Mouse (Mus musculus): ENCODE data around the gene Hmcn1. TPM values are rescaled to one million over a fixed set of nuclear protein-coding genes. Genes with fewer than 3 reads are reported as not detected.
A peak's percentile ranks its signal among the peaks of the same experiment; 100 is the strongest.

The Hmcn1 gene
- polyA plus RNA-seq (2016; fragmentation: Nextera tagmentation; extraction: Ambion mirVana): 20.9 and 23.7 TPM in 2 replicates

GRCm38 (mm10) chr1:150993162-150994064 lies at the start of gene Hmcn1:
TSS of gene Hmcn1 (minus strand) at chr1:150993435.
- ATAC-seq (ENCODE audit: insufficient number of reproducible peaks, low FRiP score): peak; percentile 91
- Histone ChIP-seq H3K27me3 (replicated peaks) (no peaks in the 10 kb centered on the region), H3K36me3 (no peaks in the 10 kb centered on the region), H3K4me3 (peak within 1 kb of the TSS; percentile 75), H3K4me2 (peak within 1 kb of the TSS; percentile 65), H3K27ac (ENCODE audit: poor library complexity, severe bottlenecking) (peak within 1 kb of the TSS; percentile 93), H3K4me1 (replicated peaks) (peaks cover 11% of the 10 kb centered on the region), H3K9me3 (replicated peaks) (peaks cover 4% of the 10 kb centered on the region; the same call in 1 of the 2 replicates), H3K9ac (peak within 1 kb of the TSS; percentile 87)
- under 1% methylated on average over 38 of the region's 38 CpGs for WGBS

- H3K36me3 ChIP-seq: no peaks in the 10 kb centered on the region
- no peaks in the 10 kb centered on the region for H3K27me3 ChIP-seq (replicated peaks)
- no peaks in the 10 kb centered on the region for H3K9me3 ChIP-seq (replicated peaks)
- 38% methylated on average over 18 of the region's 18 CpGs for WGBS
- peak; percentile 83 for ATAC-seq (ENCODE audit: insufficient number of reproducible peaks, low FRiP score)
- peak overlapping the region; percentile 14; the same call in 1 of the 2 replicates for H3K4me3 ChIP-seq
- H3K4me1 ChIP-seq (replicated peaks): peaks cover 3% of the 10 kb centered on the region; the same call in 1 of the 2 replicates
- peak overlapping the region; percentile 79 for H3K27ac ChIP-seq (ENCODE audit: poor library complexity, severe bottlenecking)
- peak overlapping the region; percentile 57 for H3K4me2 ChIP-seq
- H3K9ac ChIP-seq: no peak overlapping the region
Observed at GRCm38 (mm10) chr1:151040945-151041649, 47.9 kb upstream of the Hmcn1 start.

- Histone ChIP-seq H3K36me3 (no peaks in the 10 kb centered on the region), H3K9ac (no peak overlapping the region), H3K4me2 (no peak overlapping the region), H3K27me3 (replicated peaks) (no peaks in the 10 kb centered on the region), H3K27ac (ENCODE audit: poor library complexity, severe bottlenecking) (peak overlapping the region; percentile 79), H3K9me3 (replicated peaks) (no peaks in the 10 kb centered on the region), H3K4me3 (no peak overlapping the region), H3K4me1 (replicated peaks) (peaks cover 3% of the 10 kb centered on the region; the same call in 1 of the 2 replicates)
- ATAC-seq (ENCODE audit: insufficient number of reproducible peaks, low FRiP score): no peak
- WGBS: 64% methylated on average over 7 of the region's 7 CpGs
Observed at GRCm38 (mm10) chr1:151040290-151040689, 47.1 kb upstream of the Hmcn1 start.

- Histone ChIP-seq H3K27ac (ENCODE audit: poor library complexity, severe bottlenecking) (no peak overlapping the region), H3K9ac (no peak overlapping the region), H3K4me2 (no peak overlapping the region), H3K4me3 (no peak overlapping the region), H3K4me1 (replicated peaks) (peaks cover 3% of the 10 kb centered on the region; the same call in 1 of the 2 replicates), H3K27me3 (replicated peaks) (no peaks in the 10 kb centered on the region), H3K36me3 (no peaks in the 10 kb centered on the region), H3K9me3 (replicated peaks) (no peaks in the 10 kb centered on the region)
- ATAC-seq (ENCODE audit: insufficient number of reproducible peaks, low FRiP score): no peak
- 59% methylated on average over 4 of the region's 4 CpGs for WGBS
Observed at GRCm38 (mm10) chr1:151039189-151039588, 46.0 kb upstream of the Hmcn1 start.

- no peak overlapping the region for H3K4me2 ChIP-seq
- H3K9ac ChIP-seq: no peak overlapping the region
- H3K36me3 ChIP-seq: no peaks in the 10 kb centered on the region
- 75% methylated on average over 8 of the region's 8 CpGs for WGBS
- no peak for ATAC-seq (ENCODE audit: insufficient number of reproducible peaks, low FRiP score)
- H3K27ac ChIP-seq (ENCODE audit: poor library complexity, severe bottlenecking): no peak overlapping the region
- no peak overlapping the region for H3K4me3 ChIP-seq
- no peaks in the 10 kb centered on the region for H3K9me3 ChIP-seq (replicated peaks)
- no peaks in the 10 kb centered on the region for H3K27me3 ChIP-seq (replicated peaks)
- peaks cover 3% of the 10 kb centered on the region; the same call in 1 of the 2 replicates for H3K4me1 ChIP-seq (replicated peaks)
Observed at GRCm38 (mm10) chr1:151038566-151038965, 45.3 kb upstream of the Hmcn1 start.

GRCm38 (mm10) chr1:151036405-151036985 lies 43.3 kb upstream of the Hmcn1 start:
- peaks cover 8% of the 10 kb centered on the region for H3K4me1 ChIP-seq (replicated peaks)
- no peaks in the 10 kb centered on the region for H3K9me3 ChIP-seq (replicated peaks)
- no peaks in the 10 kb centered on the region for H3K36me3 ChIP-seq
- no peak overlapping the region for H3K4me3 ChIP-seq
- no peak overlapping the region for H3K4me2 ChIP-seq
- H3K9ac ChIP-seq: no peak overlapping the region
- ATAC-seq (ENCODE audit: insufficient number of reproducible peaks, low FRiP score): no peak
- H3K27ac ChIP-seq (ENCODE audit: poor library complexity, severe bottlenecking): no peak overlapping the region
- H3K27me3 ChIP-seq (replicated peaks): no peaks in the 10 kb centered on the region
- 68% methylated on average over 15 of the region's 15 CpGs for WGBS

- ATAC-seq (ENCODE audit: insufficient number of reproducible peaks, low FRiP score): no peak
- Histone ChIP-seq H3K27me3 (replicated peaks) (no peaks in the 10 kb centered on the region), H3K9ac (no peak overlapping the region), H3K4me1 (replicated peaks) (peaks cover 7% of the 10 kb centered on the region), H3K4me3 (no peak overlapping the region), H3K9me3 (replicated peaks) (no peaks in the 10 kb centered on the region), H3K4me2 (no peak overlapping the region), H3K36me3 (no peaks in the 10 kb centered on the region), H3K27ac (ENCODE audit: poor library complexity, severe bottlenecking) (no peak overlapping the region)
- 53% methylated on average over 3 of the region's 3 CpGs for WGBS
Observed at GRCm38 (mm10) chr1:151035766-151036165, 42.5 kb upstream of the Hmcn1 start.

- Histone ChIP-seq H3K9me3 (replicated peaks) (no peaks in the 10 kb centered on the region), H3K4me2 (no peak overlapping the region), H3K27ac (ENCODE audit: poor library complexity, severe bottlenecking) (no peak overlapping the region), H3K4me3 (no peak overlapping the region), H3K4me1 (replicated peaks) (peaks cover 7% of the 10 kb centered on the region; the same call in 1 of the 2 replicates), H3K27me3 (replicated peaks) (no peaks in the 10 kb centered on the region), H3K9ac (no peak overlapping the region), H3K36me3 (no peaks in the 10 kb centered on the region)
- peak; percentile 48; the same call in 1 of the 2 replicates for ATAC-seq (ENCODE audit: insufficient number of reproducible peaks, low FRiP score)
- WGBS: 3% methylated on average over 5 of the region's 5 CpGs
Observed at GRCm38 (mm10) chr1:151034993-151035592, 41.9 kb upstream of the Hmcn1 start.

- Histone ChIP-seq H3K4me1 (replicated peaks) (peaks cover 7% of the 10 kb centered on the region; the same call in 1 of the 2 replicates), H3K36me3 (no peaks in the 10 kb centered on the region), H3K4me2 (no peak overlapping the region), H3K27ac (ENCODE audit: poor library complexity, severe bottlenecking) (no peak overlapping the region), H3K9ac (no peak overlapping the region), H3K27me3 (replicated peaks) (no peaks in the 10 kb centered on the region), H3K9me3 (replicated peaks) (no peaks in the 10 kb centered on the region), H3K4me3 (no peak overlapping the region)
- ATAC-seq (ENCODE audit: insufficient number of reproducible peaks, low FRiP score): no peak
Observed at GRCm38 (mm10) chr1:151033291-151033690, 40.1 kb upstream of the Hmcn1 start.

GRCm38 (mm10) chr1:151031581-151031980 lies 38.3 kb upstream of the Hmcn1 start:
- H3K4me2 ChIP-seq: no peak overlapping the region
- H3K27me3 ChIP-seq (replicated peaks): no peaks in the 10 kb centered on the region

More at GRCm38 (mm10) chr1:151031581-151031980, 38.3 kb upstream of the Hmcn1 start:
- H3K9ac ChIP-seq: no peak overlapping the region
- 52% methylated on average over 10 of the region's 10 CpGs for WGBS
- H3K27ac ChIP-seq (ENCODE audit: poor library complexity, severe bottlenecking): no peak overlapping the region
- H3K9me3 ChIP-seq (replicated peaks): no peaks in the 10 kb centered on the region
- ATAC-seq (ENCODE audit: insufficient number of reproducible peaks, low FRiP score): no peak
- no peaks in the 10 kb centered on the region for H3K36me3 ChIP-seq
- peaks cover 7% of the 10 kb centered on the region; the same call in 1 of the 2 replicates for H3K4me1 ChIP-seq (replicated peaks)
- no peak overlapping the region for H3K4me3 ChIP-seq
